Mouse (Mus musculus): ENCODE measurements at regions not wholly inside any gene's neighbourhood (a gene's known extent, or its start where the extent isn't known, plus 50 kb on each side); places are given as distances from the start of the nearest gene placed in this dataset.
"Not testable (repeated sequence)": the region's sequence is repeated elsewhere in the genome, so short reads cannot be mapped to it uniquely, and the experiment has no call there.

- DNase-seq = no peak
These were observed 85.6 kb downstream of the Gxylt1 start for GRCm38 (mm10) chr15:93189266-93189855.

GRCm38 (mm10) chr15:93176221-93176620, 98.8 kb downstream of the Gxylt1 start:
- DNase-seq = no peak

- DNase-seq = no peak
These were observed 106.2 kb downstream of the Gxylt1 start for GRCm38 (mm10) chr15:93168784-93169183.

GRCm38 (mm10) chr15:93167451-93167850, 107.5 kb downstream of the Gxylt1 start:
- DNase-seq = no peak

GRCm38 (mm10) chr15:93161924-93162910, 112.8 kb downstream of the Gxylt1 start:
- no peak for DNase-seq

- DNase-seq = no peak
These were observed 113.7 kb downstream of the Gxylt1 start for GRCm38 (mm10) chr15:93161329-93161728.

GRCm38 (mm10) chr15:93155756-93156155, 119.2 kb downstream of the Gxylt1 start:
- DNase-seq = no peak

GRCm38 (mm10) chr15:93154022-93154421, 121.0 kb downstream of the Gxylt1 start:
- DNase-seq = no peak

- DNase-seq = no peak
These were observed 130.1 kb downstream of the Gxylt1 start for GRCm38 (mm10) chr15:93144899-93145298.

- no peak for DNase-seq
These were observed 130.7 kb downstream of the Gxylt1 start for GRCm38 (mm10) chr15:93144264-93144663.

- DNase-seq = no peak
These were observed 141.6 kb downstream of the Gxylt1 start for GRCm38 (mm10) chr15:93133379-93133778.

- DNase-seq = no peak
These were observed 143.9 kb downstream of the Gxylt1 start for GRCm38 (mm10) chr15:93131056-93131455.

- DNase-seq = no peak
These were observed 149.7 kb downstream of the Gxylt1 start for GRCm38 (mm10) chr15:93125261-93125660.

- DNase-seq = no peak
These were observed 153.8 kb downstream of the Gxylt1 start for GRCm38 (mm10) chr15:93121156-93121555.

GRCm38 (mm10) chr15:93117806-93118205, 157.2 kb downstream of the Gxylt1 start:
- not testable (repeated sequence) for DNase-seq

GRCm38 (mm10) chr15:93115674-93116102, 159.3 kb downstream of the Gxylt1 start:
- peak; percentile 6 for DNase-seq

GRCm38 (mm10) chr15:93104936-93105335, 170.0 kb downstream of the Gxylt1 start:
- DNase-seq = no peak

- no peak for DNase-seq
These were observed 171.6 kb downstream of the Gxylt1 start for GRCm38 (mm10) chr15:93103426-93103825.

- DNase-seq = no peak
These were observed 173.1 kb downstream of the Gxylt1 start for GRCm38 (mm10) chr15:93101881-93102280.

GRCm38 (mm10) chr15:93100837-93101236, 174.1 kb downstream of the Gxylt1 start:
- DNase-seq = no peak

GRCm38 (mm10) chr15:93099840-93100239, 175.1 kb downstream of the Gxylt1 start:
- DNase-seq = no peak

GRCm38 (mm10) chr15:93096335-93096734, 178.6 kb downstream of the Gxylt1 start:
- no peak for DNase-seq

GRCm38 (mm10) chr15:93095224-93095623, 179.8 kb downstream of the Gxylt1 start:
- DNase-seq = no peak
